19 mouse cellular contexts compared by ENCODE assay signal in the genomic region with DNA sequence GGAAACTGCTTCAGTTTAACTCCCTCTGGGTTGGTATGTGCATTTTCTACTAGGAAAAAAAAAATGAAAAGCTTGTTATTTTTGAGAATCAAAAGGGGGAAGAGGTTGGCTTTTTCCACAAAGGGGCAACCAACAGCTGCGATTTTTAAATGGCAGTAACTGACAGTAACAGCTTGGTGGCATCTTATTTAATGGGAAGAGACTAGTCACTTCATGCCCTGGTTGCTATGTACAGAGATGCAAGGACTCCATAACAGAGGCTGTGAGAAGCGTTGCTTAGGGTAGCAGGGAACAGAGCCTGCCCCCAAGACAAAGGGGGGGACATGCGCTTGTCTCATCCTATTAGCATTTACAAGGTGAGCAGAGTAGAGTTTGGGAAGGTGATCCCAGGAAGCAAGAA.
DNase-seq lines count a peak whose midpoint lies in the region; ATAC-seq and TF ChIP-seq lines count a peak whose summit lies in the region.
"Had no signal": no experiment of that assay in that cellular context is flagged by ENCODE, and none has a peak within 500 bp of the region (broad histone marks: within the 10 kb centered on the region; RNA-seq: fewer than 3 reads in every experiment).

No protein-coding gene starts in this region.

- no peak overlapping the region for H3K4me2 ChIP-seq in hindbrain, postnatal 0 days (ENCODE audit: low read depth, low read length)
- no peak overlapping the region for H3K4me2 ChIP-seq in hindbrain, embryonic 14.5 days (replicated peaks)
- H3K4me2 ChIP-seq in midbrain, embryonic 11.5 days, result no peak overlapping the region
- no peak overlapping the region for H3K4me2 ChIP-seq in midbrain, embryonic 15.5 days
- no peak overlapping the region for H3K4me2 ChIP-seq in liver, embryonic 12.5 days
- H3K4me2 ChIP-seq: embryonic facial prominence, embryonic 12.5 days; midbrain, embryonic 12.5 days had no signal

- H3K36me3 ChIP-seq in hindbrain, postnatal 0 days (ENCODE audit: insufficient read depth, low read length), result no peaks in the 10 kb centered on the region
- no peaks in the 10 kb centered on the region for H3K36me3 ChIP-seq in hindbrain, embryonic 14.5 days (replicated peaks; ENCODE audit: control insufficient read depth, insufficient read depth)
- H3K36me3 ChIP-seq in midbrain, embryonic 11.5 days (ENCODE audit: control insufficient read depth, insufficient read depth, low read length), result no peaks in the 10 kb centered on the region
- no peaks in the 10 kb centered on the region for H3K36me3 ChIP-seq in midbrain, embryonic 15.5 days (replicated peaks)
- H3K36me3 ChIP-seq in liver, embryonic 12.5 days, result no peaks in the 10 kb centered on the region
- H3K36me3 ChIP-seq: embryonic facial prominence, embryonic 12.5 days; heart, embryonic 10.5 days; limb, embryonic 10.5 days; midbrain, embryonic 12.5 days had no signal

- H3K4me1 ChIP-seq in hindbrain, postnatal 0 days (ENCODE audit: insufficient read depth, low read length), result no peaks in the 10 kb centered on the region
- H3K4me1 ChIP-seq in hindbrain, embryonic 14.5 days (replicated peaks; ENCODE audit: control insufficient read depth, insufficient read depth, low read length), result no peaks in the 10 kb centered on the region
- no peaks in the 10 kb centered on the region for H3K4me1 ChIP-seq in midbrain, embryonic 11.5 days (ENCODE audit: control insufficient read depth, insufficient read depth, low read length)
- H3K4me1 ChIP-seq in midbrain, embryonic 15.5 days, result no peaks in the 10 kb centered on the region
- no peaks in the 10 kb centered on the region for H3K4me1 ChIP-seq in liver, embryonic 12.5 days
- H3K4me1 ChIP-seq: embryonic facial prominence, embryonic 12.5 days; midbrain, embryonic 12.5 days had no signal

- TF ChIP-seq CTCF in hindbrain, postnatal 0 days (IDR thresholded peaks at IDR 0.05; ENCODE audit: low read depth), result 0 out of 2 replicates have a peak, but pooled peaks have one; percentile 5

- no peak for DNase-seq in hindbrain, postnatal 0 days (ENCODE audit: low spot score)
- no peak for DNase-seq in hindbrain, embryonic 14.5 days (ENCODE audit: low spot score)
- peak; percentile 53 for DNase-seq in midbrain, embryonic 11.5 days (ENCODE audit: low spot score, missing footprints)
- peak; percentile 52 for DNase-seq in lung, postnatal 36 days
- DNase-seq in ovary, postnatal 36 days (ENCODE audit: low spot score), result no peak
- DNase-seq: cerebellum, adult 8-10 months; gastrocnemius, postnatal 36 days; kidney, adult 9 months; kidney, postnatal 4 days; thymus, adult 18-20 months; thymus, postnatal 4 days had no signal

- H3K4me3 ChIP-seq in hindbrain, postnatal 0 days (ENCODE audit: low read length), result no peak overlapping the region
- no peak overlapping the region for H3K4me3 ChIP-seq in hindbrain, embryonic 14.5 days (replicated peaks; ENCODE audit: low read length)
- no peak overlapping the region for H3K4me3 ChIP-seq in midbrain, embryonic 11.5 days (ENCODE audit: low read depth, low read length)
- H3K4me3 ChIP-seq in midbrain, embryonic 15.5 days, result no peak overlapping the region
- no peak overlapping the region for H3K4me3 ChIP-seq in liver, embryonic 12.5 days
- H3K4me3 ChIP-seq: embryonic facial prominence, embryonic 12.5 days; heart, embryonic 10.5 days; limb, embryonic 10.5 days; midbrain, embryonic 12.5 days had no signal

- no peaks in the 10 kb centered on the region for H3K9me3 ChIP-seq in hindbrain, postnatal 0 days (ENCODE audit: low read length)
- no peaks in the 10 kb centered on the region for H3K9me3 ChIP-seq in hindbrain, embryonic 14.5 days (ENCODE audit: control insufficient read depth, low read length)
- no peaks in the 10 kb centered on the region for H3K9me3 ChIP-seq in midbrain, embryonic 11.5 days (ENCODE audit: control insufficient read depth, low read length)
- H3K9me3 ChIP-seq in midbrain, embryonic 15.5 days, result no peaks in the 10 kb centered on the region
- H3K9me3 ChIP-seq in liver, embryonic 12.5 days (replicated peaks), result no peaks in the 10 kb centered on the region
- H3K9me3 ChIP-seq: embryonic facial prominence, embryonic 12.5 days; heart, embryonic 10.5 days; limb, embryonic 10.5 days; midbrain, embryonic 12.5 days had no signal

- H3K27ac ChIP-seq in hindbrain, postnatal 0 days, result no peak overlapping the region
- H3K27ac ChIP-seq in hindbrain, embryonic 14.5 days, result no peak overlapping the region
- H3K27ac ChIP-seq in midbrain, embryonic 11.5 days (ENCODE audit: low read depth, low read length), result no peak overlapping the region
- no peak overlapping the region for H3K27ac ChIP-seq in midbrain, embryonic 15.5 days
- H3K27ac ChIP-seq in liver, embryonic 12.5 days, result no peak overlapping the region
- H3K27ac ChIP-seq: embryonic facial prominence, embryonic 12.5 days; heart, embryonic 10.5 days; limb, embryonic 10.5 days; midbrain, embryonic 12.5 days had no signal

- no peaks in the 10 kb centered on the region for H3K27me3 ChIP-seq in hindbrain, postnatal 0 days (ENCODE audit: insufficient read depth, low read length)
- H3K27me3 ChIP-seq in hindbrain, embryonic 14.5 days (ENCODE audit: control insufficient read depth, insufficient read depth, low read length), result no peaks in the 10 kb centered on the region
- no peaks in the 10 kb centered on the region for H3K27me3 ChIP-seq in midbrain, embryonic 11.5 days (ENCODE audit: control insufficient read depth, insufficient read depth, low read length)
- no peaks in the 10 kb centered on the region for H3K27me3 ChIP-seq in midbrain, embryonic 15.5 days (replicated peaks)
- H3K27me3 ChIP-seq in liver, embryonic 12.5 days (replicated peaks), result no peaks in the 10 kb centered on the region
- H3K27me3 ChIP-seq: embryonic facial prominence, embryonic 12.5 days; midbrain, embryonic 12.5 days had no signal

- WGBS in hindbrain, postnatal 0 days, result 53% methylated on average over 3 of the region's 3 CpGs
- 69% methylated on average over 3 of the region's 3 CpGs for WGBS in hindbrain, embryonic 14.5 days
- 58% methylated on average over 3 of the region's 3 CpGs for WGBS in midbrain, embryonic 11.5 days
- WGBS in midbrain, embryonic 15.5 days, result 58% methylated on average over 3 of the region's 3 CpGs
- WGBS in liver, embryonic 12.5 days (ENCODE audit: insufficient replicate concordance), result 76% methylated on average over 3 of the region's 3 CpGs

- ATAC-seq in hindbrain, postnatal 0 days, result no peak
- ATAC-seq in hindbrain, embryonic 14.5 days (ENCODE audit: low FRiP score), result no peak
- no peak for ATAC-seq in midbrain, embryonic 11.5 days (ENCODE audit: low FRiP score)
- ATAC-seq in midbrain, embryonic 15.5 days (replicated peaks), result no peak
- no peak for ATAC-seq in liver, embryonic 12.5 days
- ATAC-seq: forebrain, embryonic 14.5 days; inflammation-experienced regulatory T-cells, adult 6 months had no signal

- H3K9ac ChIP-seq in hindbrain, postnatal 0 days (replicated peaks; ENCODE audit: low read length), result no peak overlapping the region
- no peak overlapping the region for H3K9ac ChIP-seq in hindbrain, embryonic 14.5 days
- no peak overlapping the region for H3K9ac ChIP-seq in midbrain, embryonic 11.5 days (ENCODE audit: low read length)
- H3K9ac ChIP-seq in midbrain, embryonic 15.5 days, result no peak overlapping the region
- H3K9ac ChIP-seq in liver, embryonic 12.5 days, result no peak overlapping the region
- H3K9ac ChIP-seq: embryonic facial prominence, embryonic 12.5 days; midbrain, embryonic 12.5 days had no signal

Comparison
In these comparisons a context has a peak if more than half of its experiments do, and no peak if none do; other contexts are left out.
1. DNase-seq: peak in midbrain, embryonic 11.5 days (single experiment) and lung, postnatal 36 days (single experiment); none in hindbrain, postnatal 0 days (single experiment), hindbrain, embryonic 14.5 days (single experiment) and ovary, postnatal 36 days (single experiment).